Mouse (Mus musculus) lung, adult 2 months (tissue): ENCODE data around the gene Mrc2.

Experiments used
- CTCF ChIP-seq: fragments of 200-500 bp; IDR thresholded peaks from 2 replicates; pipeline ENCODE4 v1.5.1; 2011; ENCODE audit warnings: mild to moderate bottlenecking, low read length, control low read depth; ENCODE audit not compliant: insufficient read depth
- POLR2A ChIP-seq: fragments of 200-500 bp; IDR thresholded peaks from 2 replicates; pipeline ENCODE4 v1.6.1; 2011; ENCODE audit warnings: low read depth, mild to moderate bottlenecking, control low read depth, low read length, borderline replicate concordance; ENCODE audit errors: extremely low read depth

GRCm38 (mm10) chr11:105281291-105281690, 11.2 kb upstream of the Mrc2 start:
- TF ChIP-seq POLR2A = no peak
- TF ChIP-seq CTCF = no peak
